Mouse (Mus musculus) mouse embryonic stem cell (cell line): ENCODE measurements around the gene Zfp955b.
"Not testable (repeated sequence)": the region's sequence is repeated elsewhere in the genome, so short reads cannot be mapped to it uniquely, and the experiment has no call there.

Source experiments
- in situ Hi-C, 2 experiments: fragments of 300-500 bp; cut with MboI; formaldehyde crosslinking; loops; 1 replicate in 1 of 2; 3 replicates in 1 of 2; pipeline ENCODE4 v1.14.3; 2019 to 2020; ENCODE audit warnings: low sequenced_read_pairs in 2 of 2, low pct_unique_long_range_greater_than_20kb in 1 of 2, mixed read lengths in 1 of 2; ENCODE audit not compliant: unreplicated experiment in 1 of 2

Gene Zfp955b

DNA sequence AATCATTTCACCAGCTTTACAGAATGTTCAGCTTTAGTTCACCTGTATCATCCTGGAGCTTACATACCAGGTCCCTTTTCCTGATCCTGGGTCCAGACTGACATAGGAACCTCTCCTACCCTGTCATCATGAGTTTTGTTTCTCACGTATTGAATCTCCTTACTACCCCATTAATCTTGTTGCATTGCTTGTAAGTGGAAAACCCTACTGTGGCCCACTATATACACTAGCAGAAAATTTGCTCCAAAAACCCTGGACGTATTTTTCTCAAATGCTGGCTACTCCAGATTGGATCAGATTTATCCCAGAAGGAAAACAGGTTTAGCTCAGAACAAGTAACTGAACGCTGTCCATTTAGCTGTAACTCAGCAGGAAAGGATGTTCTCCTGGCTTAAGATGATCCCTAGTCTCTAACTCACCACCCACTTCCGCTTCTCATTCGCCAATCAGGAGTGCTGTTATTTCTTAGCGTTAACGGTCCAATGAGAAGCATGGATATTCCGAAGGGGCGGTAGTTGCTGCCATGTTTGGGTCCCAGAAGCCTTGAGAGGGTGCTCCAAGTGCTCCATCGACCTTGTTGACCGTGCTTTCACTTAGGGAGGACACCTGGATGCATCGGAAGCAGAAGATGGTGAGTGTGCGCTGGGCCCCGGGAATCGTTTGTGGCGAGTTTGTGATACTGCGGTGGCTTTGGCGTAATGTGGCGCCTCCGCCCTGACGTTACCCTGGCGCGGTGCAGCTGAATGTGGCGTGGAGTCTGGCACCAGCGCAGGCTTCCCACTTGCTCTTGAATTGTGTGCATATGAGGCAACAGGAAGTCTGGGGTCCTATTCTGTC lies at the start of gene Zfp955b:
Zfp955b (plus strand) TSS at position 506 of the 837 bp plus-strand sequence.
- in situ Hi-C loops: not testable (repeated sequence)

DNA sequence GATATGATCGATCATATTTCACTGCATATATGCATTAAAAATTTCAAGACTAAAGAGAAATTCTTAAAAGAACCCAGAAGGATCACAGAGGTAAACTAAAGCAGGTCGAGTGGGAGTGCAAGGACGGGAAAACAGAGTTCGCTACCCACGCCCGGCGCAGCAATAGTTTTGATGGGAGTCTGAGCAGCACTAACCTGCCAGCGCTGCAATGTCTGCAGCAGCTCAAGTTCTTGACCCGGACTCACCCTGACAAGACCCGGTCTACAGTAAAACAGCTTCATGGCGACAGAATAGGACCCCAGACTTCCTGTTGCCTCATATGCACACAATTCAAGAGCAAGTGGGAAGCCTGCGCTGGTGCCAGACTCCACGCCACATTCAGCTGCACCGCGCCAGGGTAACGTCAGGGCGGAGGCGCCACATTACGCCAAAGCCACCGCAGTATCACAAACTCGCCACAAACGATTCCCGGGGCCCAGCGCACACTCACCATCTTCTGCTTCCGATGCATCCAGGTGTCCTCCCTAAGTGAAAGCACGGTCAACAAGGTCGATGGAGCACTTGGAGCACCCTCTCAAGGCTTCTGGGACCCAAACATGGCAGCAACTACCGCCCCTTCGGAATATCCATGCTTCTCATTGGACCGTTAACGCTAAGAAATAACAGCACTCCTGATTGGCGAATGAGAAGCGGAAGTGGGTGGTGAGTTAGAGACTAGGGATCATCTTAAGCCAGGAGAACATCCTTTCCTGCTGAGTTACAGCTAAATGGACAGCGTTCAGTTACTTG lies 34.6 kb upstream of the Zfp955b start, which contains the start of gene Zfp955a:
Zfp955a (minus strand) TSS at position 616 of the 789 bp plus-strand sequence.
- in situ Hi-C loops: not testable (repeated sequence)

DNA sequence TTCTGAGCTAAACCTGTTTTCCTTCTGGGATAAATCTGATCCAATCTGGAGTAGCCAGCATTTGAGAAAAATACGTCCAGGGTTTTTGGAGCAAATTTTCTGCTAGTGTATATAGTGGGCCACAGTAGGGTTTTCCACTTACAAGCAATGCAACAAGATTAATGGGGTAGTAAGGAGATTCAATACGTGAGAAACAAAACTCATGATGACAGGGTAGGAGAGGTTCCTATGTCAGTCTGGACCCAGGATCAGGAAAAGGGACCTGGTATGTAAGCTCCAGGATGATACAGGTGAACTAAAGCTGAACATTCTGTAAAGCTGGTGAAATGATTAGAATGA lies 34.1 kb upstream of the Zfp955b start:
- in situ Hi-C loops: not testable (repeated sequence)

DNA sequence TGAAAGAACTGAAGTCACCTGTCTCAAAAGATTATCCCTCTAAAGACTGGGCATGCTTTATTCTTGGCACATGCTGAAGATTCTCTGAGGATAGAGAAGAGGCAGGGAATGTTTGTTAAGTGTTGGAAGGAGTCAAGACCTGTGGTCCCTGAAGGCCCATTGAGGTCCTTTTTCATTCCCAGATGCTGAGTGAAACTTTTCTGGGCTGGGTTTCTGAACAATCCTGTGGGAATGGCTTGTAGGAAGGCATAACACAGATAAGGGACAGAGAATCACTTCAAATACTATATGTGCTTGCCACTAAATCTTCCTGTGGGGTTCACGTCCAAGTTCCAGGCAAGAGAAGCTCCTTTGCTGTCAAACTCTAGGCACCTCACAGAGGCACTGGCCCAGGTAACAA lies 25.0 kb upstream of the Zfp955b start, which contains the start of gene Olfr63:
Olfr63 (plus strand) TSS at position 301 of the 400 bp plus-strand sequence.
- in situ Hi-C loops: no loop called here

DNA sequence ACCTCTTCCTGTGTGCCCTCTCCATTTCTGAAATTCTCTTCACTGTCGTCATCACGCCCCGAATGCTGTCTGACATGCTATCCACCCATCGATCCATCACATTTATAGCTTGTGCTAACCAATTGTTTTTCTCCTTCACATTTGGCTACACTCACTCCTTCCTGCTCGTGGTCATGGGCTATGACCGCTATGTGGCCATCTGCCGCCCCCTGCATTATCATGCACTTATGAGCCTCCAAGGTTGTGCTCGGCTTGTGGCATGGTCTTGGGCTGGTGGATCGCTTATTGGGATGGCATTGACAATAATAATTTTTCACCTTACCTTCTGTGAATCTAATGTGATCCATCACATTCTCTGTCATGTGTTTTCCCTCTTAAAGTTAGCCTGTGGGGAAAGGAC lies 20.4 kb upstream of the Zfp955b start:
- in situ Hi-C loops: no loop called here

DNA sequence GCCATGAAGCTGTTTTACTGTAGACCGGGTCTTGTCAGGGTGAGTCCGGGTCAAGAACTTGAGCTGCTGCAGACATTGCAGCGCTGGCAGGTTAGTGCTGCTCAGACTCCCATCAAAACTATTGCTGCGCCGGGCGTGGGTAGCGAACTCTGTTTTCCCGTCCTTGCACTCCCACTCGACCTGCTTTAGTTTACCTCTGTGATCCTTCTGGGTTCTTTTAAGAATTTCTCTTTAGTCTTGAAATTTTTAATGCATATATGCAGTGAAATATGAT lies 469 bp downstream of the Zfp955b start:
- in situ Hi-C loops: not testable (repeated sequence)

DNA sequence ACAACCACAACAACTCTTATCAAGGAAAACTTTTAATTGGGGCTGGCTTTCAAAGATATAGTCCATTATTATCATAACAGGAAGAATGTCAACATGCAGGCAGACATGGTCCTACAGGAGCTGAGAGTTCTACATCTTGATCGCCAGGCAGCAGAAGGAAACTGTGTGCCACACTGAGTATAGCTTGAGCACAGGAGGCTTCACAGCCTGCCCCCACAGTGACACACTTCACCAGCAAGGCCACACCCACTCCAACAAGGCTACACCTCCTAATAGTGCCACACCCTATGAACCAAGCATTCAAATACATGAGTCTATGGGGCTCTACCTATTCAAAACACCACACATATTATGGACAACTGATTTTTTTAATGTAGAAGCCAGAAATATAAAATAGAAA lies 63.6 kb downstream of the Zfp955b start:
- in situ Hi-C loops: no loop called here
